Comparison of ENCODE assay signal across 32 mouse cellular contexts in the genomic region with DNA sequence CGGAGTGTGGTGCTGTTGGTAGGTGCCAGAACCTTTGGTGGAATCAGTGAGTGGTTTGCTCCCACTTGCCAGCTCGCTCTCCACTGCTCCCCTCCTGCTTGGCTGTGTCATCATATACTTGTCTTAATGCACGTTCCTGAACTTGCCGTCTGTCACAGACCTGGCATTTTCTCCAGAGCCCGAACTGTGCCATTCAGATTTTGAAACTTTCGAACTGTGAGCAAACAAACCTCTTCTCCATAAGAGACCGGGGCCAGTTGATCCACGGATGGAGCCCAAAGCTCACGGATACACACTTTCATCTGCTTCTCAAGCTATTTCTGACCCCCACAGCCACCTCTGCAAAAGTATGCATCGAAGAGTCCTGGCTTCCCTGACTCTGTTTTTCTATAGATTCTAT.
"Had no signal": no experiment of that assay in that cellular context is flagged by ENCODE, and none has a peak within 500 bp of the region (broad histone marks: within the 10 kb centered on the region; RNA-seq: fewer than 3 reads in every experiment).

No protein-coding gene starts in this region.

- H3K4me1 ChIP-seq: limb, embryonic 15.5 days; liver, embryonic 12.5 days; liver, embryonic 13.5 days; liver, embryonic 15.5 days; midbrain, embryonic 12.5 days; midbrain, embryonic 13.5 days; midbrain, embryonic 15.5 days had no signal

- ATAC-seq: liver, embryonic 12.5 days; liver, postnatal 0 days; lung, postnatal 0 days; midbrain, embryonic 13.5 days; midbrain, embryonic 15.5 days; midbrain, embryonic 16.5 days had no signal

- DNase-seq: left cerebral cortex, postnatal 4 days; liver; liver, embryonic 13.5 days; liver, postnatal 0 days; lung, adult 18-20 months; lung, adult 2 months; lung, embryonic 14.5 days; lung, postnatal 10 days; lung, postnatal 14 days; lung, postnatal 36 days; lung, postnatal 4 days; midbrain, embryonic 14.5 days had no signal

- H3K9me3 ChIP-seq: limb, embryonic 10.5 days; limb, embryonic 15.5 days; liver, embryonic 12.5 days; liver, embryonic 13.5 days; liver, embryonic 15.5 days; lung, embryonic 15.5 days; midbrain, embryonic 12.5 days; midbrain, embryonic 13.5 days; midbrain, embryonic 15.5 days had no signal

- H3K27ac ChIP-seq: left cerebral cortex, adult 2 months; limb, embryonic 10.5 days; limb, embryonic 12.5 days; limb, embryonic 13.5 days; limb, embryonic 15.5 days; liver, embryonic 12.5 days; liver, embryonic 13.5 days; liver, embryonic 14.5 days; liver, embryonic 15.5 days; lung, embryonic 15.5 days; macrophage; midbrain, embryonic 10.5 days; midbrain, embryonic 12.5 days; midbrain, embryonic 13.5 days; midbrain, embryonic 15.5 days; neural tube, embryonic 12.5 days had no signal

- H3K4me3 ChIP-seq: left cerebral cortex, adult 2 months; limb, embryonic 10.5 days; limb, embryonic 12.5 days; limb, embryonic 13.5 days; limb, embryonic 15.5 days; liver, embryonic 12.5 days; liver, embryonic 13.5 days; liver, embryonic 15.5 days; lung, embryonic 15.5 days; megakaryocyte, embryonic 14.5 days; midbrain, embryonic 10.5 days; midbrain, embryonic 12.5 days; midbrain, embryonic 13.5 days; midbrain, embryonic 15.5 days; myocyte; neural tube, embryonic 12.5 days had no signal

- H3K4me2 ChIP-seq: limb, embryonic 12.5 days; limb, embryonic 13.5 days; limb, embryonic 15.5 days; liver, embryonic 12.5 days; liver, embryonic 13.5 days; liver, embryonic 15.5 days; lung, embryonic 14.5 days; lung, embryonic 15.5 days; midbrain, embryonic 11.5 days; midbrain, embryonic 12.5 days; midbrain, embryonic 13.5 days; midbrain, embryonic 15.5 days; neural tube, embryonic 12.5 days had no signal

- H3K27me3 ChIP-seq: limb, embryonic 12.5 days; limb, embryonic 13.5 days; limb, embryonic 15.5 days; liver, embryonic 12.5 days; liver, embryonic 13.5 days; liver, embryonic 15.5 days; lung, embryonic 15.5 days; midbrain, embryonic 12.5 days; midbrain, embryonic 13.5 days; midbrain, embryonic 15.5 days; neural tube, embryonic 12.5 days had no signal

- H3K36me3 ChIP-seq: limb, embryonic 10.5 days; limb, embryonic 12.5 days; limb, embryonic 13.5 days; limb, embryonic 15.5 days; liver, embryonic 12.5 days; liver, embryonic 13.5 days; liver, embryonic 15.5 days; lung, embryonic 15.5 days; midbrain, embryonic 10.5 days; midbrain, embryonic 12.5 days; midbrain, embryonic 13.5 days; midbrain, embryonic 15.5 days; neural tube, embryonic 12.5 days had no signal

- H3K9ac ChIP-seq: limb, embryonic 12.5 days; limb, embryonic 13.5 days; limb, embryonic 15.5 days; liver, embryonic 12.5 days; liver, embryonic 13.5 days; liver, embryonic 14.5 days; liver, embryonic 15.5 days; liver, postnatal 0 days; lung, embryonic 14.5 days; lung, embryonic 15.5 days; midbrain, embryonic 12.5 days; midbrain, embryonic 13.5 days; midbrain, embryonic 15.5 days; neural tube, embryonic 12.5 days had no signal
